Mouse (Mus musculus): Measurements from ENCODE around the gene Trrap. TPM values are rescaled to one million over a fixed set of nuclear protein-coding genes. Genes with fewer than 3 reads are reported as not detected.

The Trrap gene
- polyA plus RNA-seq, 1 experiment from 2014 or later = 107 TPM

DNA sequence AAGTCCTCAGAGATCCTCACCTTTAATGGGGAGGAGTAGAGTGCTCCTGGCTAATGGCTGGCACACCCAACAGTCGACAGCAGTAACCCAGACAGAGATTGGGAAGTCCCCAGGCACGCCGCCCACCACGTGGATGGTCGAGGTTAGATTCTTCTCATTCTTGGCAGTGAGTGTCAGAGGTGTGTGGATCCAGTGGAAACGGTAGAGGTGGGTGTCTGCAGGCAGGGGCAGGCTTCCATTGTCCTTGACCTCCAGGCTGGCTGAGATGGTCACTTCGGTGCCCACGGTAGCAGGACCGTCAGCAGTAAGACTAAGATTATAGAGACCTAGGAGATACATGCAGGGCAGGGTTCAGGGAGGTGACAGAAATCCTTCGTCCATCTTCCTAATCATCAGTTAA is 12.3 kb upstream of the Trrap start:
- 83% methylated on average over 10 of the region's 10 CpGs for WGBS
- Histone ChIP-seq H3K36me3 (replicated peaks) (no peaks in the 10 kb centered on the region), H3K27ac (no peak overlapping the region), H3K9me3 (no peaks in the 10 kb centered on the region), H3K4me1 (peaks cover 12% of the 10 kb centered on the region), H3K4me2 (no peak overlapping the region), H3K9ac (no peak overlapping the region), H3K27me3 (peaks cover 4% of the 10 kb centered on the region; the same call in 1 of the 2 replicates), H3K4me3 (replicated peaks) (no peak overlapping the region)
- no peak for ATAC-seq (ENCODE audit: low FRiP score)

- WGBS = 85% methylated on average over 9 of the region's 9 CpGs
- Histone ChIP-seq H3K36me3 (replicated peaks) (no peaks in the 10 kb centered on the region), H3K27ac (peak overlapping the region; percentile 75; the same call in 1 of the 2 replicates), H3K4me3 (replicated peaks) (no peak overlapping the region), H3K9me3 (no peaks in the 10 kb centered on the region), H3K27me3 (peaks cover 20% of the 10 kb centered on the region), H3K4me2 (no peak overlapping the region), H3K9ac (no peak overlapping the region), H3K4me1 (peaks cover 22% of the 10 kb centered on the region)
- ATAC-seq (ENCODE audit: low FRiP score) = no peak
Observed at GRCm38 (mm10) chr5:144757402-144757801, 10.1 kb upstream of the Trrap start.

- H3K4me2 ChIP-seq = peak overlapping the region; percentile 29
- peak overlapping the region; percentile 75 for H3K27ac ChIP-seq
- no peaks in the 10 kb centered on the region for H3K9me3 ChIP-seq
- ATAC-seq (ENCODE audit: low FRiP score) = peak; percentile 75
- H3K4me1 ChIP-seq = peaks cover 22% of the 10 kb centered on the region
- H3K36me3 ChIP-seq (replicated peaks) = no peaks in the 10 kb centered on the region
- no peak overlapping the region for H3K9ac ChIP-seq
- no peak overlapping the region for H3K4me3 ChIP-seq (replicated peaks)
- WGBS = 4% methylated on average over 8 of the region's 8 CpGs
- H3K27me3 ChIP-seq = peaks cover 24% of the 10 kb centered on the region
Observed at GRCm38 (mm10) chr5:144758422-144758821, 9.1 kb upstream of the Trrap start.

GRCm38 (mm10) chr5:144761161-144761868 is 6.2 kb upstream of the Trrap start, which contains the start of gene Tmem130:
Tmem130 (minus strand) TSS chr5:144761818.
- H3K36me3 ChIP-seq (replicated peaks) = no peaks in the 10 kb centered on the region
- H3K9me3 ChIP-seq = no peaks in the 10 kb centered on the region
- peak within 1 kb of the TSS; percentile 60 for H3K4me2 ChIP-seq
- peak within 1 kb of the TSS; percentile 65 for H3K27ac ChIP-seq
- peak; percentile 78 for ATAC-seq (ENCODE audit: low FRiP score)
- peak within 1 kb of the TSS; percentile 52 for H3K9ac ChIP-seq
- peak within 1 kb of the TSS; percentile 42 for H3K4me3 ChIP-seq (replicated peaks)
- WGBS = 2% methylated on average over 37 of the region's 38 CpGs
- peaks cover 22% of the 10 kb centered on the region for H3K4me1 ChIP-seq
- H3K27me3 ChIP-seq = peaks cover 24% of the 10 kb centered on the region

DNA sequence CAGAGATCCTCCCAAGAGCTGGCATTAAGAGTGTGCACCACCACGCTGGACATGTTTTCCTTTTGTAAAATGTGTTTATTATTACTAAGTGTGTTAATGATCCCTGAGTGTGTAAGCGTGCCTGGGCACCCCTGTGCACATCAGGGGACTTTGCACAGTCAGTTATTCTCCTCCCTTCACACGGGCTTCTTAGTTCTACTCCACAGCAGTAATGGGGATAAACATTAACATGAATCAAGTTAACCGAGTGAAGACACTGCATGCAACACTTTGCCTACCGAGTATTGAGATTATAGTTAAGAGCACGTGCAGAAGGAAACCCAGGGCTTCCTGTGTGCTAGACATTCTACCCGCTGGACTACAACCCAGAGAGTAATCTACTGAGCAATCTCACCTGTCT is 1.5 kb upstream of the Trrap start:
- Histone ChIP-seq H3K9ac (no peak overlapping the region), H3K4me2 (no peak overlapping the region), H3K27ac (no peak overlapping the region), H3K36me3 (replicated peaks) (peaks cover 4% of the 10 kb centered on the region), H3K27me3 (peaks cover 18% of the 10 kb centered on the region), H3K9me3 (no peaks in the 10 kb centered on the region), H3K4me3 (replicated peaks) (no peak overlapping the region), H3K4me1 (peaks cover 22% of the 10 kb centered on the region)
- WGBS = 83% methylated on average over 7 of the region's 7 CpGs
- no peak for ATAC-seq (ENCODE audit: low FRiP score)

GRCm38 (mm10) chr5:144766646-144767045 is 886 bp upstream of the Trrap start:
- Histone ChIP-seq H3K27ac (no peak overlapping the region), H3K27me3 (peaks cover 12% of the 10 kb centered on the region), H3K9me3 (no peaks in the 10 kb centered on the region), H3K4me2 (no peak overlapping the region), H3K9ac (no peak overlapping the region), H3K4me1 (peaks cover 15% of the 10 kb centered on the region), H3K4me3 (replicated peaks) (no peak overlapping the region), H3K36me3 (replicated peaks) (peaks cover 10% of the 10 kb centered on the region)
- ATAC-seq (ENCODE audit: low FRiP score) = no peak
- 86% methylated on average over 11 of the region's 11 CpGs for WGBS

GRCm38 (mm10) chr5:144767911-144768841 is 644 bp downstream of the Trrap start:
- no peaks in the 10 kb centered on the region for H3K9me3 ChIP-seq
- peak overlapping the region; percentile 89 for H3K9ac ChIP-seq
- H3K27ac ChIP-seq = peak overlapping the region; percentile 96
- peak; percentile 91 for ATAC-seq (ENCODE audit: low FRiP score)
- peaks cover 13% of the 10 kb centered on the region for H3K4me1 ChIP-seq
- peak overlapping the region; percentile 76 for H3K4me2 ChIP-seq
- under 1% methylated on average over 90 of the region's 92 CpGs for WGBS
- peaks cover 22% of the 10 kb centered on the region for H3K36me3 ChIP-seq (replicated peaks)
- H3K27me3 ChIP-seq = no peaks in the 10 kb centered on the region
- H3K4me3 ChIP-seq (replicated peaks) = peak overlapping the region; percentile 88

GRCm38 (mm10) chr5:144769067-144769482 is 1.5 kb downstream of the Trrap start:
- Histone ChIP-seq H3K36me3 (replicated peaks) (peaks cover 29% of the 10 kb centered on the region), H3K4me1 (peaks cover 13% of the 10 kb centered on the region), H3K4me3 (replicated peaks) (peak overlapping the region; percentile 88), H3K4me2 (peak overlapping the region; percentile 76), H3K27ac (peak overlapping the region; percentile 96), H3K27me3 (no peaks in the 10 kb centered on the region), H3K9ac (peak overlapping the region; percentile 89), H3K9me3 (no peaks in the 10 kb centered on the region)
- ATAC-seq (ENCODE audit: low FRiP score) = peak; percentile 1; the same call in 1 of the 2 replicates
- 30% methylated on average over 8 of the region's 8 CpGs for WGBS

DNA sequence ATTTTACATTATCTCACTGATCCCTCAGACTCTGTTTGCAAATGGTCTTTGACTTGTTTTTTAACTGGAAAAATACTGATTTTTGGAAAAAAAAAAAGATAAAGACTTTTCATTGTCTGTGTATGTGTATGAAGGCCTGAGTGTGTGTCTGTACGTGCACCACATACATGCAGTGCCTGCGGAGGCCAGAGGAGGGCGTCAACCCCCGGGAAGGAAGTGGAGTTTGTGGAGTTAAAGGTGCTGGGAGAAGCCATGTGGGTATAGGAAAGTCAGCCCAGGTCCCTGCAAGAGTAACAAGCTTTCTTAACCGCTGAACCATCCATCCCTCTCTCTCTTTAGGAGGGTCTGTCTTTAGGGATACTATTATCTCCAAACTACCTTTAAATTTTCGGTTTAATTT is 5.7 kb downstream of the Trrap start:
- Histone ChIP-seq H3K36me3 (replicated peaks) (peaks cover 56% of the 10 kb centered on the region), H3K27me3 (no peaks in the 10 kb centered on the region)
- 95% methylated on average over 6 of the region's 6 CpGs for WGBS

DNA sequence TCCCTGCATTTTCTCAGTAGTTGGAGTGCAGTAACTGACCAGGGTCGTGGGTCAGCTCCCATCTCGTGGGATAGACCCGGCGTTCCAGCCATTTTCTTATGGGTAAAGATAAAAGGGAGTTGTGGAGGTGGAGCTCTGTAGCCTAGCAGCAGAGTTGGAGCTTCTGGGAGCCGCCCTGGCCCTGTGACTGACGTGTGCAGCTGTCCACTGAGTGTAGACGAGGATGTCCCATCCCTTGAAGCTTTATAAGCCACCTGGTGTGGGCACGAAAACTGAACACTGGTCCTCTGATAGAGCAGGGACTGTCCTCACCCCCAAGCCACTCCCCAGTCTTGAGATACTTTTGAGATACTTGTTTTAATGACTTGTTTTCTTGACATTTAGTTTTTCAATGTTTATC is 13.1 kb downstream of the Trrap start:
- Histone ChIP-seq H3K27me3 (no peaks in the 10 kb centered on the region), H3K36me3 (replicated peaks) (peaks cover 92% of the 10 kb centered on the region), H3K9me3 (no peaks in the 10 kb centered on the region), H3K4me3 (replicated peaks) (no peak overlapping the region), H3K4me1 (no peaks in the 10 kb centered on the region), H3K9ac (no peak overlapping the region), H3K27ac (no peak overlapping the region), H3K4me2 (no peak overlapping the region)
- ATAC-seq (ENCODE audit: low FRiP score) = no peak
- 87% methylated on average over 8 of the region's 8 CpGs for WGBS

More for the DNA sequence above, 5.7 kb downstream of the Trrap start:
- no peaks in the 10 kb centered on the region for H3K9me3 ChIP-seq
- H3K4me3 ChIP-seq (replicated peaks) = no peak overlapping the region
- no peak overlapping the region for H3K9ac ChIP-seq
- no peak for ATAC-seq (ENCODE audit: low FRiP score)
- no peak overlapping the region for H3K4me2 ChIP-seq
- no peak overlapping the region for H3K27ac ChIP-seq
- peaks cover 13% of the 10 kb centered on the region for H3K4me1 ChIP-seq

- Histone ChIP-seq H3K27me3 (no peaks in the 10 kb centered on the region), H3K27ac (no peak overlapping the region), H3K36me3 (replicated peaks) (peaks cover 98% of the 10 kb centered on the region), H3K4me1 (no peaks in the 10 kb centered on the region), H3K4me3 (replicated peaks) (no peak overlapping the region), H3K4me2 (no peak overlapping the region), H3K9ac (no peak overlapping the region), H3K9me3 (no peaks in the 10 kb centered on the region)
- no peak for ATAC-seq (ENCODE audit: low FRiP score)
- WGBS = 94% methylated on average over 18 of the region's 18 CpGs
Observed at GRCm38 (mm10) chr5:144786464-144786863, 18.9 kb downstream of the Trrap start.

DNA sequence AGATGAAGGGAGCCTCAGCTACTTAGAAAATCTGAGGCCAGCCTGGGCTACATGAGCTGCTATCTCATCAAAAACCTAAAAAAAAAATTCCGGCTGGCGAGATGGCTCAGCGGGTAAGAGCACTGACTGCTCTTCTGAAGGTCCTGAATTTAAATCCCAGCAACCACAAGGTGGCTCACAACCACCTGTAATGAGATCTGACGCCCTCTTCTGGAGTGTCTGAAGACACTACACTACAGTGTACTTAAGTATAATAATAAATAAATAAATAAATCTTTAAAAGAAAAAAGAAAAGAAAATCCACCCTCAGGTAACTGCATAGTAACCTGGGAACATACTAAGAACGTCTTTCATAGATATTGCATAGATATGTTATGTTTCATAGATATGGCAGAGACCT is 25.8 kb downstream of the Trrap start:
- Histone ChIP-seq H3K4me3 (replicated peaks) (no peak overlapping the region), H3K27me3 (no peaks in the 10 kb centered on the region), H3K4me1 (no peaks in the 10 kb centered on the region), H3K9ac (no peak overlapping the region), H3K27ac (no peak overlapping the region), H3K9me3 (no peaks in the 10 kb centered on the region), H3K4me2 (no peak overlapping the region), H3K36me3 (replicated peaks) (peaks cover 100% of the 10 kb centered on the region)
- ATAC-seq (ENCODE audit: low FRiP score) = no peak
- WGBS = 89% methylated on average over 5 of the region's 5 CpGs
